Mouse (Mus musculus) embryonic facial prominence, embryonic 15.5 days (tissue): ENCODE data around the gene Tmem259. TPM values are rescaled to one million over a fixed set of nuclear protein-coding genes. Genes with fewer than 3 reads are reported as not detected.

Source experiments
- ATAC-seq: fragments of 200-750 bp; cut with Nextera tagmentation; 2 replicates; pipeline ENCODE4 v1.8.0; 2017; ENCODE audit warnings: low read depth, moderate TSS enrichment; ENCODE audit not compliant: insufficient number of reproducible peaks, low FRiP score, low TSS enrichment
- H3K27ac ChIP-seq: fragments of 300-500 bp; sonication (generic); replicated peaks from 2 replicates; pipeline ENCODE4 v1.5.1; 2015; ENCODE audit warnings: mild to moderate bottlenecking, inconsistent platforms
- H3K27me3 ChIP-seq: fragments of 300-500 bp; sonication (generic); 2 replicates; pipeline ENCODE4 v1.6.1; 2015; ENCODE audit warnings: inconsistent platforms
- H3K36me3 ChIP-seq: fragments of 300-500 bp; sonication (generic); 2 replicates; pipeline ENCODE4 v1.6.1; 2015; ENCODE audit warnings: mild to moderate bottlenecking, inconsistent platforms
- H3K4me1 ChIP-seq: fragments of 300-500 bp; sonication (generic); 2 replicates; pipeline ENCODE4 v1.6.1; 2015; ENCODE audit warnings: inconsistent platforms
- H3K4me2 ChIP-seq: fragments of 300-500 bp; sonication (generic); replicated peaks from 2 replicates; pipeline ENCODE4 v1.6.1; 2015; ENCODE audit warnings: mild to moderate bottlenecking, inconsistent platforms
- H3K4me3 ChIP-seq: fragments of 300-500 bp; sonication (generic); replicated peaks from 2 replicates; pipeline ENCODE4 v1.5.1; 2015; ENCODE audit warnings: mild to moderate bottlenecking, inconsistent platforms
- H3K9ac ChIP-seq: fragments of 300-500 bp; sonication (generic); 2 replicates; pipeline ENCODE4 v1.6.1; 2015; ENCODE audit warnings: inconsistent platforms
- H3K9me3 ChIP-seq: fragments of 300-500 bp; sonication (generic); replicated peaks from 2 replicates; pipeline ENCODE4 v1.6.1; 2016; ENCODE audit warnings: inconsistent platforms
- WGBS: fragments of 180-500 bp; shearing (Covaris S2); methylation state at CpG from one replicate; pipeline ENCODE4 v1.1.7; 2015; 5-methylcytosine and 5-hydroxymethylcytosine counted together
- polyA plus RNA-seq: library from polyadenylated mRNA; unstranded; fragments of >200 nt; fragmentation: Nextera tagmentation; extraction: Ambion mirVana; gene quantifications from 2 replicates; pipeline ENCODE4 v1.2.1, GENCODE M21; 2015

Gene Tmem259
- polyA plus RNA-seq, 1 experiment from 2014 or later = 23.9 TPM

DNA sequence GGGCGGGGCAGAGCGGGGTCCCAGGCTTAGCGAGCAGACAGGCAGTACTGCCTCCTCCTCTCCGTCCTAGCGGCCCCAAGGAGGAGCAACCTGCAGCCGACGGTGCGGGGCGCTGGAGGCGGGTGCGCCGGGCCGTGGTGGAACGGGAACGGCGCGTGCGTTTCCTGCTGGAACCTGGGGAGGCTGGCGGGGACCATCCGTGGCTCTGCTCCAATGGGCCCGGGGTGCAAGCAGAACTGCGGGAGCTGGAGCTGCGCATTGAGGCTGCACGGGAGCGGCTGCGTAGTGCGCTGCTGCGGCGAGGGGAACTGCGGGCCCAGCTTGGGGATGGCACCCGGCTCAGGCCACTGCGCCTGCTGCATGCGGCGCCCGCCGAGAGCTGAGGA is 7.4 kb downstream of the Tmem259 start:
- Histone ChIP-seq H3K4me1 (peaks cover 15% of the 10 kb centered on the region), H3K36me3 (peaks cover 56% of the 10 kb centered on the region), H3K4me3 (no peak overlapping the region), H3K9me3 (0 out of 2 replicates have a peak, but pooled peaks cover 5% of the 10 kb centered on the region), H3K4me2 (no peak overlapping the region), H3K27ac (no peak overlapping the region), H3K9ac (no peak overlapping the region), H3K27me3 (no peaks in the 10 kb centered on the region)
- no peak for ATAC-seq
- 72% methylated on average over 34 of the region's 36 CpGs for WGBS

DNA sequence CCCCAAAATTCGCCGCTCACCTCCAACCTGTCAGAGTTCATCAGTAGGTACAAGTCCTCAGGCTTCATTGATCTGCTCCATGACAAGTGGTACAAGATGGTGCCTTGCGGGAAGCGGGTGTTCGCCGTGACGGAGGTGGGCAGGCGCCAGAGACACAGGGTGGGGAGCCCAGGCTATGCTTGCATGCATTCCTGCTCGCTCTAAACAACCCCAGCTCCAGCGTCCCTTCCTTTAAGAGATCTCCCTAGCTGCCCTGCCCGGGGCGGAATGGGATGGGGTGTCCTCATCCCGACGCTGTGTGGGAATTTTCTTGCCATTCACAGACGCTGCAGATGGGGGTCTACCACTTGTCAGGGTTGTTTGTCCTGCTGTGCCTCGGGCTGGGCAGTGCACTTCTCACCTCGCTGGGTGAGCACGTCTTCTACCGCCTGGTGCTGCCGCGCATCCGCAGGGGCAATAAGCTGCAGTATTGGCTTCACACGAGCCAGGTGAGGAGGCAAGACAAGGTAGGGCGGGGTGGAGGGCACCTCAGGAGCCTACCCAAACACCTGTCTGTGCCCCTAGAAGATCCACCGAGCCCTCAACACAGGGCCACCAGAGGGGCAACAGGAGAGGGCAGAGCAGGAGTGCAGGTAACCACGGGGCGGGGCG is 7.9 kb downstream of the Tmem259 start:
- H3K4me3 ChIP-seq = no peak overlapping the region
- peaks cover 56% of the 10 kb centered on the region for H3K36me3 ChIP-seq
- no peaks in the 10 kb centered on the region for H3K27me3 ChIP-seq
- 89% methylated on average over 27 of the region's 28 CpGs for WGBS
- H3K27ac ChIP-seq = no peak overlapping the region
- no peak for ATAC-seq
- H3K4me2 ChIP-seq = no peak overlapping the region
- no peak overlapping the region for H3K9ac ChIP-seq
- H3K9me3 ChIP-seq = 0 out of 2 replicates have a peak, but pooled peaks cover 5% of the 10 kb centered on the region
- H3K4me1 ChIP-seq = peaks cover 12% of the 10 kb centered on the region

DNA sequence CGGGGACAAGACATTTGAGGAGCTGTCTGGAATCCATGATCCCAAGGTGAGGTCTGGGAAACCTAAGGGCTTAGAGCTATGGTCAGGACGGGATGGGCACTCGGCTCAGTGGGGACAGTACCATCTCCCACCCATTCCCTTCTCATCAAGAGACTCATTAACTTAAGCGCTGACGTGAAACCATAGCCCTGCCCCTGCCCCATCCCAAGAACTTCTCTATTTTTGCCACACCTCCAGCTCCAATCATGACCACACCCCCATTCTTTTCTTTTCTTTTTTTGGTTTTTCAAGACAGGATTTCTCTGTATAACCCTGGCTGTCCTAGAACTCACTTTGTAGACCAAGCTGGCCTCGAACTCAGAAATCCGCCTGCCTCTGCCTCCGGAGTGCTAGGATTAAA is 9.5 kb downstream of the Tmem259 start:
- Histone ChIP-seq H3K36me3 (peaks cover 51% of the 10 kb centered on the region), H3K4me1 (peaks cover 13% of the 10 kb centered on the region), H3K27me3 (no peaks in the 10 kb centered on the region), H3K9ac (no peak overlapping the region), H3K4me2 (no peak overlapping the region), H3K27ac (no peak overlapping the region), H3K9me3 (0 out of 2 replicates have a peak, but pooled peaks cover 5% of the 10 kb centered on the region), H3K4me3 (no peak overlapping the region)
- WGBS = 83% methylated on average over 8 of the region's 8 CpGs
- ATAC-seq = no peak

DNA sequence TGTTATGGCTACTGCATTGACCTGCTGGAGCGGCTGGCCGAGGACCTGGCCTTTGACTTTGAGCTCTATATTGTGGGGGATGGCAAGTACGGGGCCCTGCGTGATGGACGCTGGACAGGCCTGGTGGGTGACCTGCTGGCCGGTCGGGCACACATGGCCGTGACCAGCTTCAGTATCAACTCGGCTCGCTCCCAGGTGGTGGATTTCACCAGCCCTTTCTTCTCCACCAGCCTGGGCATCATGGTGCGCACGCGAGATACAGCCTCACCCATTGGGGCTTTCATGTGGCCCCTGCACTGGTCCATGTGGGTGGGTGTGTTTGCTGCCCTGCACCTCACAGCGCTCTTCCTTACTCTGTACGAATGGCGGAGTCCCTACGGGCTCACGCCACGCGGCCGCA is 10.0 kb downstream of the Tmem259 start:
- Histone ChIP-seq H3K9me3 (0 out of 2 replicates have a peak, but pooled peaks cover 5% of the 10 kb centered on the region), H3K36me3 (peaks cover 50% of the 10 kb centered on the region), H3K27me3 (no peaks in the 10 kb centered on the region), H3K4me3 (no peak overlapping the region), H3K9ac (no peak overlapping the region), H3K4me2 (no peak overlapping the region), H3K4me1 (peaks cover 18% of the 10 kb centered on the region), H3K27ac (no peak overlapping the region)
- WGBS = 90% methylated on average over 21 of the region's 21 CpGs
- ATAC-seq = no peak

DNA sequence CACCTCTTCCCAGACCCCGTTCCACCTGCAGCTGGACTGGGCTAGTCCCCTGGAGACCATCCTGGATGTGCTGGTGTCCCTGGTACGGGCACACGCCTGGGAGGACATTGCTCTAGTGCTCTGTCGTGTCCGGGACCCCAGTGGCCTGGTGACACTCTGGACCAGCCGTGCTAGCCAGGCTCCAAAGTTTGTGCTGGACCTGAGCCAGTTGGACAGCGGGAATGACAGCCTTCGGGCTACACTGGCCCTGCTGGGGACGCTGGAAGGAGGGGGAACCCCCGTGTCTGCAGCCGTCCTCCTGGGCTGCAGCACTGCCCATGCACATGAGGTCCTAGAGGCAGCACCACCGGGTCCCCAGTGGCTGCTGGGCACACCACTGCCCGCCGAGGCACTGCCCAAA is 11.3 kb downstream of the Tmem259 start:
- ATAC-seq = no peak
- 66% methylated on average over 14 of the region's 14 CpGs for WGBS

DNA sequence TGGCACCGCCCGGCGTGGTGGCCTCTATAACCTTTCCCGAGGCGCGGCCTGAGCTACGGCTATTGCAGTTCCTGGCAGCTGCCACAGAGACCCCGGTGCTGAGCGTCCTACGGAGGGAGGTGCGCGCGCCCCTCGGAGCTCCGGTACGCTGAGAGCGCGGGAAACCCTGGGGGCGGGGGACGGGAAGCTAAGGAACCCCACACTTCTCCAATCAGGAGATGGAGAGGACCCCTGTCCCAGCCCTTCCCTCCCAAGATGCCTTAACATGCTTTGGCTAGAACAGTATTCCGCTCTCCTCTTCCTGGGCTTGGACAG is 13.0 kb downstream of the Tmem259 start:
- Histone ChIP-seq H3K4me1 (peaks cover 19% of the 10 kb centered on the region), H3K4me3 (peak overlapping the region; percentile 54)

More for the DNA sequence above, 11.3 kb downstream of the Tmem259 start:
- Histone ChIP-seq H3K4me3 (no peak overlapping the region), H3K36me3 (peaks cover 40% of the 10 kb centered on the region), H3K4me1 (peaks cover 19% of the 10 kb centered on the region), H3K9ac (no peak overlapping the region), H3K27me3 (no peaks in the 10 kb centered on the region), H3K9me3 (0 out of 2 replicates have a peak, but pooled peaks cover 5% of the 10 kb centered on the region), H3K4me2 (no peak overlapping the region), H3K27ac (no peak overlapping the region)

DNA sequence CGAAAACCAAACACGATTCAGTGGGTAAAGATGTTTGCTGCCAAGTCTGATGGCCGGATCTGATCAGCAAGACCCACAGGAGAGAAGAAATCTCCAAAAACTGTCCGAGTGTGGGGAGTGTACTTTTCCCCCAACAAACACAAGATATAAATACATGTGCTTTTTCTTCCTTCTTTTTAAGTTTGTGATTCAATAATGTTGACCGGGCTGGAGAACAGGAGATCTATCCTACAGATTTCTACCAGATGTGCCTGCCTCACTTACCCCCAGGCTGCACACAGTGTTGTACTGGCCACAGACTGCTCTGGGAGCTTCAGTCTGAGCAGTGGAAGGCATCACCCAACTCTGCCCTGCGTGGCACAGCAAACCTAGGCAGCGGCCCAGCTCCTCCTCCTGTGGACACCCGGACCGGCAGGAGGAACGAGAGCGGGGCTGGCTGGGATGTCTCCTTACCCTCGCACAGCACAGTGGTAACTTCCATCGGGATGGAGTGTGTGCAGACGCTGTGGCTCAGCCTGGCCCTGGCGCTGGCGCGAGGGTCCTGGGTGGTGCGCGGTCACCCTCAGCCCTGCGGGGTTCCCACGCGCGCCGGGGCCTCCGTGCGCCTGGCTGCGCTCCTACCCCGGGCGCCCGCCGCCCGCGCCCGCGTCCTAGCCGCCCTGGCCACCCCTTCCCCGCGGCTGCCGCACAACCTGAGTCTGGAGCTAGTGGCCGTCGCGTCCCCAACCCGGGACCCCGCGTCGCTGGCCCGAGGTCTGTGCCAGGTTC is 13.5 kb downstream of the Tmem259 start, which contains the start of gene Grin3b:
Gene Grin3b, plus strand, starts transcription at position 301 of the 768 bp plus-strand sequence.
- Histone ChIP-seq H3K4me1 (peaks cover 19% of the 10 kb centered on the region), H3K4me2 (peak within 1 kb of the TSS; percentile 98), H3K36me3 (peaks cover 40% of the 10 kb centered on the region), H3K9ac (peak within 1 kb of the TSS; percentile 54), H3K27ac (no peak within 1 kb of the TSS; the same call in 1 of the 2 replicates), H3K9me3 (no peaks in the 10 kb centered on the region), H3K27me3 (no peaks in the 10 kb centered on the region), H3K4me3 (peak within 1 kb of the TSS; percentile 54)
- 3% methylated on average over 47 of the region's 47 CpGs for WGBS
- ATAC-seq = no peak

More for the DNA sequence above, 13.0 kb downstream of the Tmem259 start:
- H3K9ac ChIP-seq = peak overlapping the region; percentile 54
- 0 out of 2 replicates have a peak, but pooled peaks have one; percentile 12 for ATAC-seq
- no peaks in the 10 kb centered on the region for H3K9me3 ChIP-seq
- peak overlapping the region; percentile 98 for H3K4me2 ChIP-seq
- no peaks in the 10 kb centered on the region for H3K27me3 ChIP-seq
- WGBS = 1% methylated on average over 21 of the region's 21 CpGs
- peaks cover 40% of the 10 kb centered on the region for H3K36me3 ChIP-seq
- H3K27ac ChIP-seq = no peak overlapping the region; the same call in 1 of the 2 replicates

DNA sequence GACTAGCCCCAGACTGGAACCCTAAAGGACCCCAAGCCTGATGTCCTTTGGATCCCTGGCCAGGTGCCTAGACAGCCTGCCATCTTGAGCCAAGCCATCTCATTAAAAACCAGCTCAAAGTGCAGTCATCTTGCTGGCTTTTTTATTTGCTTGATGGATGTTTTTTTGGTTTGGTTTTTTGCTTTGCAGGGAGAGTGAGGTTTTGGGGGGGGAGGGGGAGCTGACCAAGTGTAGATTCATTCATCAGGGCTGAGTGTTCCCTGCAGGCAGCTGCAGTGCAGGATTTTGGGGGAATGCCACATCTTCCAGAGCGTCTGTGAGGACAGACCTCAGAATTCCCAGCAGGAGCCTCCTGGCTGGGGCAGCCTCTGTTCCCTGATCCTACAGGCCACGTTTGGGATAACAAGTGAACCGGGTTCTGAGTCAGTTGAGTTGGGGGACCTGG is 15.0 kb downstream of the Tmem259 start:
- WGBS = 17% methylated on average over 3 of the region's 3 CpGs
- H3K4me3 ChIP-seq = no peak overlapping the region
- no peak for ATAC-seq
- no peak overlapping the region for H3K27ac ChIP-seq
- H3K36me3 ChIP-seq = peaks cover 42% of the 10 kb centered on the region
- no peaks in the 10 kb centered on the region for H3K27me3 ChIP-seq
- peaks cover 19% of the 10 kb centered on the region for H3K4me1 ChIP-seq
- H3K4me2 ChIP-seq = no peak overlapping the region
- H3K9me3 ChIP-seq = no peaks in the 10 kb centered on the region
- H3K9ac ChIP-seq = no peak overlapping the region

DNA sequence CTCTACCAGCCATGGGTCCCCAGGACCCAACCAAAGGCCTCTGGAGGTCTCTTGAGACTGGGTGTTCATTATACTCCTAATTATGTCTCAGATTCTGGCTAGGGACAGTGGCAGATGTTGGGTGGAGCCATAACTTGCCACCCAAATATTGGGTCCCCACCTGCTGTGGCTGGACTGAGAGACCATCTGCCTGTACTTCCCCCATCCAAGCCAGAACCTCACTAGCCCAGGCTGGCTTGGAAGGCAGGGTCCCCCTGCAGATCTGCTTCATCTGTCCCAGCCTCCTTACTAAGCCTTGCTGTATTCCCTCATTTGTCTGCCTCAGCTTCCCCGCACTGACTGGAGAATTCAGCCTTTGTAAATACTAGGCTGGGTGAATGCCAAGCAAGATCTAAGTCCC is 15.9 kb downstream of the Tmem259 start:
- ATAC-seq = no peak
- Histone ChIP-seq H3K27me3 (no peaks in the 10 kb centered on the region), H3K36me3 (peaks cover 49% of the 10 kb centered on the region), H3K4me3 (no peak overlapping the region), H3K4me1 (peaks cover 19% of the 10 kb centered on the region), H3K27ac (no peak overlapping the region), H3K9me3 (no peaks in the 10 kb centered on the region), H3K4me2 (no peak overlapping the region), H3K9ac (no peak overlapping the region)
- WGBS = 84% methylated on average over 1 of the region's 1 CpGs

DNA sequence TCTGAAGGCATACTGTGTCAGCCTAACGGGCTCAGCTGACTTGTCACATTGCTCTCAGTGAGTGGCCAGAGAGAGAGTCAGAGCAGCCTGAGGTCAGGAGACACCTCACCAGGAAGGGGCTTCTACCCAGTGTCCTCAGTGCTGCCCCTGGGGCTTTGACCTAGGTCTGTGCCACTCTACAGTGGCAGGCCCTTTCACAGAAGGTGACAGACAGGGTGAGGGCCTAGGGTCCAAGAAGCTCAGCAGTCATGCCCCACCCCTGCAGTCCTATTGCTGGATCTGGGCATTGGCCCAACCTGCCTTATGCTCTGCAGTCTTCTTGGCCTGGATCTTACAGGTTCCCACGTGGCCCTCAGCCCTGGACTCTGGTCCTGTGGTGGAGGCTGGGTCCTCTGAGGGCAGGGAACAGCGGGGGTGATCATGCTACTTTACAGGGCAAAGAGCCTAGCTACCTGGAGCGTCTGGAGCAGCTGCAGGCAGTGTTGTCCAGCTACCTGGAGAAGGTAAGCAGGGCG is 17.2 kb downstream of the Tmem259 start:
- Histone ChIP-seq H3K9me3 (no peaks in the 10 kb centered on the region), H3K27me3 (no peaks in the 10 kb centered on the region), H3K27ac (no peak overlapping the region), H3K4me2 (no peak overlapping the region), H3K9ac (no peak overlapping the region), H3K4me1 (peaks cover 19% of the 10 kb centered on the region), H3K4me3 (no peak overlapping the region), H3K36me3 (peaks cover 60% of the 10 kb centered on the region)
- no peak for ATAC-seq
- 90% methylated on average over 5 of the region's 5 CpGs for WGBS

DNA sequence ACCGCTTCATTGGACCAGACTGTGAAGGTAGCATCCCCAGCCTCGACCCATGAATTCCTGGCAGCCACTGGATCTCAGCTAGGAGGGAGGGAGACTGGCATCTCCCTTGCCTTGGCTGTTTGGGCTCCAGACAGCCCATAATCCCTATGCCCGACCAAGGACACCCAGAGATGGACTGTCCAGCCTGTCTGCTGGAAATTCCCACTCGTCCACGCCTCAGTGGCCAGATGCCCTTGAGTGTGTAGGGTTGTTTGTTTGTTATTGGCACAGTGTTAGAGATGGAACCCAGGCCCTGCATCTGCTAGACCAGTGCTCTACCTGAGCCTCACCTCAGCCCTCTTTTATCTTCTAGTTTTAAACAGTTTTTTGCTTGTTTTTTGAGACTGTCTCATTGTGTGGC is 18.8 kb downstream of the Tmem259 start:
- peaks cover 17% of the 10 kb centered on the region for H3K4me1 ChIP-seq
- no peak overlapping the region for H3K27ac ChIP-seq
- no peak overlapping the region for H3K4me2 ChIP-seq
- H3K9ac ChIP-seq = no peak overlapping the region
- H3K4me3 ChIP-seq = no peak overlapping the region
- ATAC-seq = no peak
- no peaks in the 10 kb centered on the region for H3K9me3 ChIP-seq
- H3K27me3 ChIP-seq = no peaks in the 10 kb centered on the region
- H3K36me3 ChIP-seq = peaks cover 60% of the 10 kb centered on the region
- 82% methylated on average over 5 of the region's 5 CpGs for WGBS
